23 mouse cellular contexts compared by ENCODE assay signal in genomic region chr16:45357134-45357533, GRCm38 (mm10). TPM values are rescaled to one million over a fixed set of nuclear protein-coding genes. Genes with fewer than 3 reads are reported as not detected.
DNase-seq lines count a peak whose midpoint lies in the region; ATAC-seq and TF ChIP-seq lines count a peak whose summit lies in the region.
"Had no signal": no experiment of that assay in that cellular context is flagged by ENCODE, and none has a peak within 500 bp of the region (broad histone marks: within the 10 kb centered on the region; RNA-seq: fewer than 3 reads in every experiment).

No protein-coding gene starts in this region.

- no peak overlapping the region for H3K9ac ChIP-seq in lung, embryonic 15.5 days
- H3K9ac ChIP-seq: heart, embryonic 13.5 days; hindbrain, embryonic 12.5 days had no signal

- H3K36me3 ChIP-seq in lung, embryonic 15.5 days: no peaks in the 10 kb centered on the region
- no peaks in the 10 kb centered on the region for H3K36me3 ChIP-seq in small intestine, adult 2 months (ENCODE audit: control insufficient read depth, insufficient read depth, low read length)
- H3K36me3 ChIP-seq: embryonic facial prominence, embryonic 10.5 days; forebrain, embryonic 10.5 days; G1E; heart, embryonic 13.5 days; hindbrain, embryonic 12.5 days had no signal

- peak overlapping the region; percentile 75 for H3K27ac ChIP-seq in gastrocnemius, adult 2 months
- H3K27ac ChIP-seq in lung, embryonic 15.5 days: 0 out of 2 replicates have a peak overlapping the region, but pooled peaks have one; percentile 15
- H3K27ac ChIP-seq in small intestine, adult 2 months (ENCODE audit: insufficient read depth, low read depth, low read length): peak overlapping the region; percentile 41; the same call in 1 of the 2 replicates
- H3K27ac ChIP-seq: embryonic facial prominence, embryonic 10.5 days; forebrain, embryonic 10.5 days; heart, embryonic 13.5 days; hindbrain, embryonic 12.5 days had no signal

- no peak overlapping the region for H3K4me2 ChIP-seq in lung, embryonic 15.5 days
- H3K4me2 ChIP-seq: heart, embryonic 13.5 days; hindbrain, embryonic 12.5 days had no signal

- intact Hi-C loops in gastrocnemius, adult 2 months (cut with DNase I): no loop called here

- TF ChIP-seq CTCF in gastrocnemius, adult 2 months (IDR thresholded peaks at IDR 0.05): no peak
- no peak for TF ChIP-seq CTCF in lung, adult 2 months (IDR thresholded peaks at IDR 0.05; ENCODE audit: insufficient read depth, low read length)
- TF ChIP-seq CTCF in small intestine, adult 2 months (IDR thresholded peaks at IDR 0.05; ENCODE audit: extremely low read depth, insufficient read length, insufficient replicate concordance, low read depth, low read length): no peak

- H3K4me1 ChIP-seq in lung, embryonic 15.5 days: 0 out of 2 replicates have a peak, but pooled peaks cover 3% of the 10 kb centered on the region
- peaks cover 3% of the 10 kb centered on the region for H3K4me1 ChIP-seq in lung, adult 2 months (ENCODE audit: control insufficient read depth, insufficient read depth, low read length)
- H3K4me1 ChIP-seq in small intestine, adult 2 months (ENCODE audit: control insufficient read depth, insufficient read depth, insufficient read length, low read length): peaks cover 4% of the 10 kb centered on the region; the same call in 1 of the 2 replicates
- H3K4me1 ChIP-seq: embryonic facial prominence, embryonic 10.5 days; forebrain, embryonic 10.5 days; hindbrain, embryonic 12.5 days had no signal

- ATAC-seq in lung, embryonic 15.5 days (ENCODE audit: borderline replicate concordance, extremely low read depth, low FRiP score, low TSS enrichment): no peak
- ATAC-seq: CD4-positive, CD25-positive, alpha-beta regulatory T cell, adult 4 months; forebrain, embryonic 14.5 days; hindbrain, embryonic 16.5 days had no signal

- no peak for TF ChIP-seq POLR2A in lung, adult 2 months (IDR thresholded peaks at IDR 0.05; ENCODE audit: borderline replicate concordance, extremely low read depth, low read depth, low read length)
- no peak for TF ChIP-seq POLR2A in small intestine, adult 2 months (IDR thresholded peaks at IDR 0.05; ENCODE audit: low read depth, low read length)

- H3K4me3 ChIP-seq in gastrocnemius, adult 2 months: no peak overlapping the region
- no peak overlapping the region for H3K4me3 ChIP-seq in lung, embryonic 15.5 days
- H3K4me3 ChIP-seq in lung, adult 2 months (replicated peaks; ENCODE audit: extremely low read depth, low read depth, low read length): no peak overlapping the region
- H3K4me3 ChIP-seq in small intestine, adult 2 months (ENCODE audit: low read depth, low read length): no peak overlapping the region
- H3K4me3 ChIP-seq: embryonic facial prominence, embryonic 10.5 days; erythroblast, embryonic 14.5 days; forebrain, embryonic 10.5 days; heart, embryonic 13.5 days; hindbrain, embryonic 12.5 days had no signal

- no peak for DNase-seq in gastrocnemius, adult 2 months
- DNase-seq in gastrocnemius, adult 18-20 months (ENCODE audit: low spot score): no peak
- no peak for DNase-seq in lung, adult 2 months
- DNase-seq in NIH3T3 (ENCODE audit: low read depth): peak; percentile 9
- no peak for DNase-seq in cerebellum, adult 11 months
- DNase-seq: adrenal gland, postnatal 10 days; B cell, adult 2 months; cerebellum, adult 18-20 months; cerebellum, adult 9-11 months; cerebellum, postnatal 36 days; gastrocnemius, postnatal 10 days; heart, postnatal 4 days had no signal

- no peaks in the 10 kb centered on the region for H3K9me3 ChIP-seq in lung, embryonic 15.5 days
- H3K9me3 ChIP-seq: embryonic facial prominence, embryonic 10.5 days; forebrain, embryonic 10.5 days; G1E; heart, embryonic 13.5 days; hindbrain, embryonic 12.5 days had no signal

- 43% methylated on average over 1 of the region's 1 CpGs for WGBS in lung, embryonic 15.5 days
- 24% methylated on average over 1 of the region's 1 CpGs for WGBS in lung, adult 2 months
- 76% methylated on average over 1 of the region's 1 CpGs for WGBS in small intestine, adult 2 months

- no peaks in the 10 kb centered on the region for H3K27me3 ChIP-seq in lung, embryonic 15.5 days
- no peaks in the 10 kb centered on the region for H3K27me3 ChIP-seq in small intestine, adult 2 months (ENCODE audit: control insufficient read depth, insufficient read depth, low read length)
- H3K27me3 ChIP-seq: heart, embryonic 13.5 days; hindbrain, embryonic 12.5 days had no signal

RNA-seq across cellular contexts. Expression of gene Cd200, which starts 51.7 kb away (rescaled TPM):
- total RNA-seq in gastrocnemius, adult 2 months (2021): 10 to 100 TPM; 10.4 to 20.1 TPM
- 10 to 100 TPM; 11.3 to 18.1 TPM for total RNA-seq in gastrocnemius, adult 18-20 months (2021)
- 68.5 and 73.7 TPM in 2 replicates for polyA plus RNA-seq in lung, embryonic 15.5 days (2015; fragmentation: Nextera tagmentation; extraction: Ambion mirVana)
- polyA plus RNA-seq in lung, adult 2 months (2012; rRNA removed): 207 and 212 TPM in 2 replicates
- polyA plus RNA-seq in small intestine, adult 2 months (2012; rRNA removed): 12.0 and 29.2 TPM in 2 replicates
- total RNA-seq: G1E had no signal
- polyA plus RNA-seq: G1E had no signal

Comparison
In these comparisons a context has a peak if more than half of its experiments do, and no peak if none do; other contexts are left out.
1. H3K27ac ChIP-seq: peak in every context shown above with its lines; median percentile 75 in gastrocnemius, adult 2 months; 41 in small intestine, adult 2 months; 15 in lung, embryonic 15.5 days.